Mouse (Mus musculus) kidney, adult 2 months (tissue): ENCODE results near the gene Dcun1d1.

Source experiments
- CTCF ChIP-seq: fragments of 200-500 bp; conservative IDR thresholded peaks from 2 replicates; pipeline ENCODE4 v1.5.1; 2011; ENCODE audit warnings: low read depth, mild to moderate bottlenecking, control low read depth, low read length, moderate library complexity, mixed read lengths; ENCODE audit not compliant: insufficient read depth, insufficient read length
- POLR2A ChIP-seq: fragments of 200-500 bp; IDR thresholded peaks from one replicate; pipeline ENCODE4 v1.6.1; 2011; ENCODE audit warnings: low read depth, low read length, control low read depth

GRCm38 (mm10) chr3:35922522-35922921, 14.7 kb downstream of the Dcun1d1 start:
- TF ChIP-seq POLR2A (no peak), CTCF (no peak)
